Mouse (Mus musculus): Measurements from ENCODE around the gene Negr1.
"Not testable (repeated sequence)": the region's sequence is repeated elsewhere in the genome, so short reads cannot be mapped to it uniquely, and the experiment has no call there.

Negr1 gene

DNA sequence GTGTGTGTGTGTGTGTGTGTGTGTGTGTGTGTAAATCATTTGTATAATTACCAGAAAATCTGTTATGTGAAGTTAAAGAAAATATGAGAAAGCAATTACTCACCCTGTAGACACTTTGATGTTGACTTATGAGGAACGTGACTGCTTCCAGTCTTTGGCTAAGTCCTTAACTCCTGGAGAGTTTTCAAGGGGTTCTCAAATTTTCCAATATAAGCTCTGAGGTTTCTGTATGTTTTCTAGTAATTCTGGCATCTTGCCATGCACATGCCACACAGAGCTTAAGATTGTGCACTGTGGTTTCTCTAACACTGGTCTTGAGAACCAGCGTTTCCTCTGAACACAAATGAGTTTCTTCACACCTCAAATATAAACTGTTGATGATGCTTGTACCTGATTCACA, 460.0 kb downstream of the Negr1 start:
- no peak for DNase-seq

DNA sequence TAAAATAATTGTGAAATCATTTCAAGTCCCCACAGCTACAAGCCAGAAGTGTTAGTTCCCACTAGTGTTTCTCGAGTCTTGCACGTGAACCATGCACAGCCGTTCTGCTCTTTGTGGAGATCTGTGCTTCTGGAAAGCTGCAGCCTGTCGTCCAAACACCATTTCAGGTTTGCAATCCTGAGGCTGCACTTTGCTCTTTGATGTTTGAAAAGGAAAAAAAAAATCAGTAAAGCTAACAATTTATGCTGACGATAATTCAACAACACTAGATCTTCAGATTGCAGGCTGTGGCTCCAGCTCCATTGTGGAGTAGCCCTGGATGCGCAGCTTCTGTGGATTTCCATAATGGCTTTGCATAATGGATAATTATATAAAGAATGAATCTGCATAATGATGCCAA, 463.0 kb downstream of the Negr1 start:
- no peak for DNase-seq

DNA sequence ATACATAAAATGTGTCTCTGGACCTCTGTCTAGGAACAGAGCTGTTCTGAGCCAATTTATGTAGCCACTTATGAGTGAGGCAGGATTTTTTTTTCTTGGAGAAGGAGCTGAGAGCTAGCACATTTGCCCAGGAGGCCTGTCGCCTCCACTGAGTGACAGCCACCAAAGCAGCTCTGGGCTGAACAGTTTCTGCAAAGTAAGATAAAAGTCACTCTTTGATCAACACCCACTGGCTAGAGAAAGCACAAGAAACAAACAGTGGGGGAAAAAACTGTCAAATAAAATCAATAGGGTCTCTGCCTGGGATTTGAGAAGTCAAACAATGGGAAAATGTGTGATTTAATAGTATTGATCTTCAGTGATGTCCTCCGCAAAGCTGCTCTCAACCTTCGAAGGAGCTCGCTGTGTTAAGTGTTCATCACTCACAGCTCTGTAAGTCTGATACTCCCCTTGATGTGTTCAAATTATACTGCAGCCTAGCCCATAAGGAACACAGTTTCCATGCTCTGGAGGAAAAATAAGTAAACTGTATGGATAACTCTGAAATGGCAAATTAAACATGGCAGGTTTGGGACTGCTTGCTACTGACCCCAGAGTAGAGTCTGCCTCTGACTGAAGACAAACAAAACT, 470.0 kb downstream of the Negr1 start:
- no peak for DNase-seq

DNA sequence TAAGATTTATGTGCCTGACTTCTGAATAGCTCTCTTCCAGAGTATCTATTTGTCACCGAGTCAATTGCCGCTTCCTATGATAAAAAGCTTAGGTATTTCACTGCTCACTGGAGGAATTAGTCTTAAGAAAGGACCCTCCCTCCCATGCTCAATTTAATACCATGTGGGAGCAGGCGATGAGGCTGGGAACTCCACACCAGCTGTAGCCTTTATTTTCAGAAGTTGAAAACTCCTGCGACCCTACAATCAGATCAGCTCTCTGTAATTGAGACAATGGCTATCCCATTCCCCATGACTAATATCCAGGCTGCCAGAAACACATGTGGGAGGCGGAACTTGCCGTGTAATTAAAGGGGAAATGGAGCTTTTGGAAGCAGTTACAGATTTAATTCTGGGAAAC, 474.4 kb downstream of the Negr1 start:
- DNase-seq: no peak

DNA sequence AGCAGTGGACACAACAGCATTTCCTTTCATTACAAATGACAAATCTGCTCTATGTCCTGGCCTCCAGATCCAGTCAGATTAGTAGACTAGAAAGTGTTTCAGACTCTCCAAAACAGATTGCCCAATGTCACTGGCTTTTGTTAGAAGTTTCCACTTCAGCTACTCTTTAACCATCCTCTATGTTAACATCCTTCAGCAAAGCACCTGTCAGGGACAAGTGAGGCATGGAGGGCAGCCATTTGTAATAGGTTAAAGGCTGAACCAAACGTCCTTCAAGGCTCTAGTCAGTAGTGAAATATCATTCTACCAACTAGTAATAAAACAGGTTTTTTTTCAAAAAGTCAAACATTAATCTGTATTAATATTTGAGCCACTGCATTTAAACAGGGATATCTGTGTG, 475.0 kb downstream of the Negr1 start:
- DNase-seq: no peak

DNA sequence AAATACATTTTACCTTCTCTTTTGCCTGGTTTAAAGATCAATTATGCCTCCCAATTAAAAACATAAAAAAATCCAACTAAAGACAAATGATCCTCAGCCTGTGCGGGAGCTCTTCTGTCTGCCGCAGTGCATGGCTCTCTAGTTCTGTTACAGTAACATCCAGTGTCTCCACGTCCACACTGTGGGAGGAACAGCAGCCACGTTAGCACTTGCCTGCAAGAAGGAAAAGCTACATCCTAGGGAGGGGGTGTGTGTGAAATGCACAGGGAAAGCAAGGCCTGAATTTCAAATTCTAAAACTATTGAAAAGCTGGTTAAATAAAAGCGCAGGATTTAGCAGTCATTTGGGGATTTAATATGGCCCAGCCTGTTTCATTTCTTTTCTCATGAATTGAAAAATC, 479.0 kb downstream of the Negr1 start:
- no peak for DNase-seq

DNA sequence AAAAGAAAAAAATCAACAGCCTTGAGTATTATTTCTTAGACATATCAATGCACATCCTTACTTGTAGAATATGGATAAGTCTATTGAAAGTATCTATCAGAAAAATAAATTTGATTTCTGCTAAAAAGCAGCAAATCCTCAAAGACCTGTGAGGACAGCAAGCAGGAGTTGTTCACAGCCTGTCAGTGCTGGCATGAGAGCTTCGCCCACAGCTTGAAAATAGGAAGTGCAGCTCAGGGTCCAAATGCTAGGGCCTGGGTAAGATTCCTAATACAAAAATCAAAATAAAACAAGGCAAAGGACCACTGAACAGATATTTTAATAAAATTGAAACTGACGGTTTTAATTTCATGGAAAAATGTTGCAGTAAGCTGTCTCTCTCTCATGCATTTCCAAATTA, 483.0 kb downstream of the Negr1 start:
- peak; percentile 67 for DNase-seq

DNA sequence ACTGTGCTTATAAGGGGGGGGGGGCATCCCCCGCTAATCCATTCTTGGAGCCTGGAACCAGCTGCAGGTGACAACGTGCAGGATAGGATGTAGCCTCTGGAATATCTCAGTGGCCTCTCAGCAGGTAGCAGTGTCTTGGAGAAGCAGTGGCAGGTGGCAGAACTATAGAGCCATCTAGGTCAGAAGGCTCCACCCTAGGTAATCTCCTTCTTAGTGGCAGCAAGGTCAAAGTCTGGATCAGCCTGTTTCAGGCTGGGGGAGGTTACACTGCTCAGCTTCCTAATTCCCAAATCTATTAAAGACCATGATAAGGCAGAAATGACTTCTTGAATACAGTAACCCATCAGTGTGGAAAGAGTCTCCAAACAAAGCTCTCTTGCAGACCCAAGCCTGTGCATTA, 502.8 kb downstream of the Negr1 start:
- DNase-seq: not testable (repeated sequence)

DNA sequence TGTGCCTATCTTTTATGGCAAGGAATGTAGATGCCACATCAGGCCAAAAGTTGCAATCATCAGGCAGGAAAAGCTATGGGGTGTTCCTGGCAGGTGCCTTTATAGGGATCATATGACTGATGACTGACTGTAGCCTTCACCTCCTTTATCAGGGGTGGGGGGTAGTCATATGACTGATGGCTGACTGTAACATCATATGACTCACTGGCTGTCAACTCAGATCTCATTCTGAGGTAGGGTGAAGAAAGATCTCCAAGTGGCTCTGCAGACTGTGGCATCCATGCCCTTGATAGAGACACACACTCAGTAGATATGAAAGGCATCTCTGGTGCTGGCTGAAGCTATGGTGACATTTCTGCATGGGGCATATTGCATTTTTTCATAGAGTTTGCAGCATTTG, 504.7 kb downstream of the Negr1 start:
- no peak for DNase-seq

DNA sequence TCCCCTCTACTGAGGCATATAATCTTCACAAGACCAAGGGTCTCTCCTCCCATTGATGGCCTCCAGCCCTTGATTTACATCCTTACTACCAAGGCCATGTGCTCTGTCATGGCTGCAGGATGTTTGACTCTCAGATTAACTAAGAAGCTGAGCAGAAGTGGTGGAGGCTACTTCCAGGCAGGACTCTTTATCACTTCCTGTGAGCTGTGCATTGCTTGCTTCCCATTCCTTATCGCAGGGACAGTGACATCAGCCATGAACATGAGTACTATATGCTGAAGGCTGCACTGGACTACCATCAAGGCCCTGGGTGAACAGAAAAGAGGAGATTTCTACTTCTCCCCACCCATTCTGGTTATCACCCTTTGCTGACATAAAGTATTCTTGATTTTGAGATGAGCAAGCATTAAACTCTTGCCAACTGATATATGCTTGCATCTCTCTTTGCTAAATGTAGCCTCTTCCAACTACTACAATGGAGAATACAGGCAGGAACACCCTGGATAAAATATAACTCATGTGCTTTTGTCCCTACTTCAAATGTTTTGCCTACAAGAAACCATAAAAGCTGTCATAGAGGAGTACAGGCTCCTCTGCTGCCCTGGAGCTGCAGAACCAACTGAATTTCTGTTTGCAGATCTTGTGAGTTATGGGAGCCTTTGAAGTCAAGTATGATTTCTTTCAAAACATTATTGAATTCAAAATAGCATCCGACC, 517.8 kb downstream of the Negr1 start:
- no peak for DNase-seq

DNA sequence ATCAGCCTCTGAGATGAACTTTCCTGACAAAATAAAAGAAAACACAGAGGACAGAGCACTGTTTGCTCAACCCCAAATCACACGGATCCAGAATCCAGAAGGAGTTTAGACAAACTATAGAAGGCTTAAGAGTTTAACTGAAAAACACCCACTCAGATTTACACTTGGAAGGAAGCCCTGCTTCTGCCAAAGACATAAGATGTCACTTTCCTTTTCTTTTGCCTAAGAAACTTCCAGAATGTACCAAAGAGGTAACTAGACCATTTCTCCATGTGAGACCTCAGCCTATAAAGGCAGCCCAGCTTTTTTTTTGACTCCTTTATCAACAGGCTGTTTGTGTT, 518.3 kb downstream of the Negr1 start:
- DNase-seq: no peak

DNA sequence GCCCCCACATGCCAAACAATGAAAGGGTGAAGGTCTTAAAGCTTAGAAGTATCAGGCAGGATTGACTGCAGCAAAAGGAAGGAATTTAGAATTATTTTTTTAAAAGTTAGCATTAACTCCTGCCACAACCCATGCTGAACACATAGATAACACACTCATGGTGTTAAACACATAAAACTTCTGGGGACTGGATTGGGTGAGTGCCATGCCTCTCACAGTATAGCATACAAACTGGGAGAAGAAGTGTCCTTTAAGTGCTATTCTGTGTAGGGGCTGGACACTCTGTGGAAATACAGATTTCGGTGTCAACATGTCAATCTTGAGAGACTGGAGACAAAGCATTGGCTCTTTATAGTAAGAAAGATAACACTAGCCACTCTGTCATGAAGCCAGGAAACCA, 519.0 kb downstream of the Negr1 start:
- DNase-seq: no peak

DNA sequence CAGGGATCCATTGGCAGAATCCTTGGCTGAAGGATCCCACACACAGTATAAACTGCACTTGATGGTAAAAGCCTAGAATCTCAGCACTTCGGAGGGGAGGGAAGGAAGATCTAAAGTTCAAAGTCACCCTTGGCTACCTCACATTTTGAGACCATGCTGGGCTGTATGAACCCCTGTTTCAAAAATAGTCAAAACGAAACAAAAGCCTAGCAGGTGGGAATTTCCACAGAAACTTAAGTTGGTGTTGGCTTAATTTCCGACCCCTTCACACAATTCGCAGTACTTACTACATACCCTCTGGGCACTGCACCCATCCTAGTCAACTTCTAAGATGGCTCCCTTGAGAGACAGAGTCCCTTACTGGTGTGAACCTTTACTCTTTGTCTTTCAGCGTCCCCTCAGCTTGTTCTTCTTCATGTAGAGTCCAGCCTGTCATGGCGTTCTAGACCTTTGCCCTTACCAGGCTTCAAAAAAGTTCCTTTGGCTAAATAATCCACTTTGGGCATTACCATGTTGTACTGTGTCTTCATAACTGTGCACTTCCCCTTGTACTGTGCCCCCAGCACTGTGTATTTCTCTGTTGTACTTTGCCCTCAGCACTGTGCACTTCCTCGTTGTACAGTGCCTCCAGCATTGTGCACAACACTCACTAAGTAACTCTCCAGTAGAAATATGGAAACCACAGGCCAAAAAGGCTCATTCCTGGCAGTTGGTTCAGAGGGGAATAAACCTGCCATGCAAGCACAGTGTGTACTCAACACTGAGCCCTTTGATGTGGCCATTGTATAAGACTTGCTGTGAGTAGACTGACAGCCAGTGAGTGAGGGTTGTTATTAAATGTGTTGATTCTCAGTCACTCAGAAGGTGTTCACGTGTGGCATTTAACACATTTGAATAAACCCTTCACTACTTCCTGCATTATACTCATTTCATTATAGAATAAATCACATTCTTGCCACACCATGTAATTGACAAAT, 521.5 kb downstream of the Negr1 start:
- DNase-seq: no peak

DNA sequence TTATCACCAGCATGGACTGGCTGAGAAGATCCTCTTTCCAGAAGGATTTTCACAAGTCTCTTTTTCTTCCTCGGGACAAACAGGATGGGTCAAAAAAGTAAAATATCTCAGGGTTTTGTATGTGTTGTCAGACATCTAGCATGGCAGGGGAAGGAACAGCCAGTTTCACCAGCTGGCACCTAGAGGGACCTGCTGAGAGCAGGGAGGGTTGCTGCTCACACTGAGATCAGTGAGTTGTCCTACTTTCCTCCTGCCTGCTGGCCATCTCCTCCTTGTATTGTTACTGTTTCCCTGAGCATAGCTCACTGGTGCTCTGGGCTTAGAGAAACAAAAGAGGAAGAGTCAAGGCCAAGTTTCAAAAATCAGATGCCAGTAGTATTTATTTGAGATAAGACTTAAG, 523.6 kb downstream of the Negr1 start:
- DNase-seq: peak; percentile 95

DNA sequence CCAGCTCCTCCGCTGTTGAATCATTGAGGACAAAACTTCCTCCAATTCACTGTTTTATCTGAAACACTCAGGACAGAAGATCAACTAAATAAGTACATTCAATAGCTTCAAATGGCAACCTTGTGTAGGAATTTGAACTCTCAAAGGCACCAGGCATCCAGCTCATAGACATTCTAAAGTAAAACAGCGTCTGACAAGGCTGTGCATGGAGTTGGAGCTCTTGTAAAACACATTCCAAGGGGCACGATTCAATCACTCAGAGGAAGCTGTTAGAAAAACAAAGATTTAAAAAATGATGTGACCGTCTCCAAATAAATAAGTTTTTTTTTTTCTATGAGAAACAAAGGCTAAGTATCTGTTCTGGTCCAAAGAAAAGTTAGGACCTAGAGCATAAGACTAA, 528.5 kb downstream of the Negr1 start:
- no peak for DNase-seq

DNA sequence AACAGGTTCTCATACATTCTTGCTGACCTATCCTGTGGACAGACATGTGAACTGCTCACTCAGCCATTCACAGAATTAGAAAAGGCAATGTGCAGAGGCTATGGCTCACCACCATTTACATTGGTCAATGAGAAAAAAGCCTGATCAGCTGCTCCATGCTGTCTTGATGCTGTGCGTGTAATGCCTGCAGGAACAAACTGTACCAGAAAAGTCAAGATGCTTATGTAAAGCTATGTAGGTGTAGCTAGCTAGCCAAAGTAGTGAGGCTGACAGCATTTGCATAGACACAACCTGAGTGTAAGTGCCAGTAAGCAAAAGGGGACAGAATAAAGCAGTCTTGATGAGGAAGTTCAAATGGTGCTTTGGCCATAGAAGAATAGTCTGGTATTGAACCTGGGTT, 534.7 kb downstream of the Negr1 start:
- DNase-seq: no peak

DNA sequence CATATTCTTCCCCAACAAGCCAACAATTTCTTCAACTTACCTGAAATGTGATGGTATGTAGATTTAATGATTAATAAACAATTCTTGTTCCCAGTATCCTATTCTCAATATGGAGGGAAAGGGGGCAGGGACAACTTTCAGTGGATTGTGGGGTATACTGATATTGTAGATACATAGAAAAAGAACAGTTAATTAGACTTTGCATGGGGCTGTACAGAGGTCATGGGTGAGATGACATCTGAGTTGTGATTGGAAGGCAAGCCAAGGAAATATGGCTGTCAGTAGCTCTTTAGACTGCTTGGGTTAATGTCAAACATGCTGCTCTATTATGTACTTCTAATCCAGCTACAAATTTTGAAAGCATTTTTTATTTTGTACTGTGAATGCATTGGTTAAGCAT, 535.9 kb downstream of the Negr1 start:
- no peak for DNase-seq

DNA sequence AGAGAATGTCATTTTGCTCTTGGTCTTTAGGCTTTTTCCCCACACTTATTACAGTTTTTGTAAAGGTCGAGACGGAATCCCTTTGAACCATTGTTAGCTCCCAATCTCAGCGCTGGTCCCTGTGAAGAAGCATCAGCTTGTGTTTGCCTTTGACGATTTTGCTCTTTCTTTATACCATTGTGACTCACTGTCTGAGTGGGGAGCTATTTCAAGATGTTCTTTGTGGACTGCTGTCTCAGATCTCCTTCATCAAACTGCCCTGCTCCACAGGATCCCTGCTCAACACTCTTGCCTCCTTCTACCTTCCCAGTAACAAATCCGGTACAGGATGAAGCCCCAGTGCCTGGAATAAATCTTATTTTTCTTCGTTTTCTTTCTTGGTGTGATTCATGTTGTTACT, 536.8 kb downstream of the Negr1 start:
- no peak for DNase-seq

DNA sequence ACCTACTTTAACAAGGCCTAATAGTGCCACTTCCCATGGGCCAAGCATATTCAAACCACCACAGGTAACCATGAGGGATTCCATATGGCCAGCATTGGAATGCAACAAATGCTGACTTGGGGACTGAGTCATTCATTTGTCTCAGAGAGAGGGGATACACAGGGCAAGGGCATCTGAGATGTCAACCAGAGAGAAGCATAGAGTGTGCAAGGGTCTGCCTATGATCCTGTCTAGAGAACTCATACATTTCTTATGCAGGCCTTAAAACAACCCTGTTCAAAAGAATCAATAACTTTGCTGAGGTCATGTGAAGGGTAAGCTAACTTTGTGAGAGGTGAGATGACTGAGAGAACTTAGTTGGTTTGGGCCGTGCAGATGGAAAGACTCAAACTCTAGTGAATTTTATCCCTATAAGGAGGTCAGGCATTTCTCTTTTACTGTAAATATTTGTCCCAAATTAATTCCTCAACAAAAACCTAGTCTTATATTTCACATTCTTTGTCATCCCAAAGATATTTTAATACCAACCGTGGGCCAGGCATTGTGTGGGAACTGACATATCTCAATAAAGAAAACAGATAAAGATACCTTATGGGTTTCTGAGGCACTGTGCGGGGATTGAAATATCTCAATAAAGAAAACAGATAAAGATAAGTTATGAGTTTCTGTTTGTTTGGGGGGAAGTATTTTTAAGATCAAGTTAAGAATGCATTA, 543.4 kb downstream of the Negr1 start:
- no peak for DNase-seq

DNA sequence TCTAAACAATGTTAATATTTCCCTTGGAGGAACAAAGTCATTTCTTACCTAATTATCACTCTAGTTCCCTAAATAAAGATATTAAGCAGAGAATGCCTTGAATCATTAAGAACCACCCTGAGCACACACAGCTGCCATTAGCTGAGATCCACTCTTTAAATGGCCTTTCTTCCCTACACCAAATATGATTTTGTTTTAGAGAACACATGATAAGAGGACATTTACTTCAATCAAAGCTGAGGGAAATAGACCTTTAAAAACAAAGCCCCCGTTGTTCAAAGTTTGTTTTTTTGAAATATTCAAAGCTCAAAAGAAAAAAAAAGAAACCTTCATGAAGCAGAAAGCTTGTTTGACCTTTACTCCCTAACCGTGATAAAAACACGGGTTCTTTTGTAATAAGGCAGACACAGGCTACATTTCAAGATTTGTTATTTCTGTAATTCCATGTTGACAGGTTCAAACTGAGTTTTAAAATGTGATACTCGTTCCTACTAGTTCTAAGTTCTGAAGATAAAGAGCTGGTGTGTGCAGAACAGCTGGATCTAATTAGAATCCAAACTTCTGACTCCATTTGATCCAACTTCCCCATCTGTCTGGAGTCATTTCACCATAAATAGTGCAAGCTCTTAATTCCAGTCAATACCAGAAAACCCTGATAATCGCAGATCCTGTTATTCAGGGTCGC, 544.1 kb downstream of the Negr1 start:
- DNase-seq: no peak

DNA sequence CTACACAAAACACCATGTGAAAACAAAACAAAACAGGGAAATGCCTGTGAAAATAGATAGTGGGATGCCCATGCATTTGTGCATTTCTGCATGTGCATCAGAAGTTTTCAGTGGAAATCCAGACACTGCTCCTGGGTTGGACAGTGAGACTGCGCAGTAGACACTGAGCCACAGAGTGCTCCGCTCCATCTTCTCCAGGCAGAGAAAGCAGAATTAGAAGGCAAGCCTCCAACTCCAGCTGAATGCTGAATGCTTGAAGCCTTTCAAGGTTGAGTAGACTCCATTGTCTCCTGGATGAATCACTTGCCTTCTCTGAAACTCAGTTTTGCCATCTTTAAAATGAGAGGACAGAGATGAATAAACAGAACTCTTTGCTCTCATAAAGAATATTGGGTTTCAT, 546.6 kb downstream of the Negr1 start:
- no peak for DNase-seq

DNA sequence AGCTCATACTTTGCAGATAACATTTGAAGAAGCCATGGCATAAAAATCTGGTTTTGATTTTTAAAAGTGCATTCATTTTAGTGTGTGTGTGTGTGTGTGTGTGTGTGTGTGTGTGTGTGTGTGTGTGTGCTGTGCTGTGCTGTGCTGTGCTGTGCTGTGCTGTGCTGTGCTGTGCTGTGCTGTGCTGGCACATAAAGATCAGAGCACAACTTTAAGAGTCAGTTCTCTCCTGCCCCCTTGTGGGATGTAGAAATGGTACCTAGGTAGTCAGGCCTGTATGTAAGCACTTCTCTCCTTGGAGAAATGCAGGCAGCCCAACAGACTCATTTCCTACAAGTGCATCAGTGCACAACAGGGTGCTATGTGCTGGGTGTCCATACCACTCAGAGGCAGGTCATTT, 547.7 kb downstream of the Negr1 start:
- peak; percentile 91 for DNase-seq

Measured in cerebellum, adult 9-10 months (tissue).